8 mouse cellular contexts compared by ENCODE assay signal in the genomic region with DNA sequence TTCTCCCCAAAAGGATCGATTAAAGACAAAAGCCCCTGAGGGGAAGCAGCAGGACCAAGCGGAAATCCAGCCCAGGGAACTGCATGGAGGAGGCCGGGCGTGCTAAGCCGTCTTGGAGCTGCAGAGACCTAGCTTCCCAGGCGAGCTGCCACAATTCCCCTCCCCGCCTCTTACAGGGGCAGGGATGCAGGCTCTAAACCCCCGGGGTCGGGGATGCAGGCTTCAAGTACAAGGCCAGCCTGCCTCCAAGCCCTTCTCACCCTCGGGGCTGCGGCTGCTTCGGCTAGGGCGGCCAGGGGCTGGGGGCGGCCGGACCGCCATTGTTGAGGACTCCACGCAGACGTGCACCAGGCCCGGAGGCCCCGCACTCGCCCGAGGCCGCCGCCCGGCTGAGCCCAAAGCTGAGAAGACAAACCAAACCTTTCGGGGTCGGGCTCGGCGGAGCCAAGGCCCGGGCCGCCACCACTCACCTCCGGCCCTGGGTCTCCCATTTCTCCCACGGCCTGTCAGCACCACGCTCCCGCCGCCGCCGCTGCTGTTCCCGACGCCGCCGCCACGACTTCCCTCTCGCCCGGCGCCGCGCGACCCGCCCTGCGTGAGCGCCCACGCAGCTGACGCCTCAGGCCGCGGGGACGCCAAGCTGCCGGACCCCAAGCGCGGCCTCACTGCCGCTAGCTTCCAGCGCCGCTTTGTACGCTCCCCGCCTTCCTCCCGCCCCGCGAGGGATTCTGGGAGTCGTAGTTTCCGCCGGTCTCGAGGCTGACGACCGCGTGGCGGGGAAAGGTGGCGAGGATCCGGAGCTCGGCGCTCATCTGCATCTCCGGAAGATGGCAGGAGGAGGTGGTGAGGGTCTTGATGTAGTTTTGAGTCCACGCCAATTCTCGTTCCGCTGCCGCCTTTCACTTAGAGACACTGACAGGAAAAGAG. TPM values are rescaled to one million over a fixed set of nuclear protein-coding genes. Genes with fewer than 3 reads are reported as not detected.
DNase-seq lines count a peak whose midpoint lies in the region; ATAC-seq and TF ChIP-seq lines count a peak whose summit lies in the region.

A gene (minus strand): TSS at position 728 of the 927 bp plus-strand sequence.

- no peak for TF ChIP-seq CTCF in cortical plate, adult 2 months (IDR thresholded peaks at IDR 0.05; ENCODE audit: extremely low read depth, insufficient read depth, low read length)

- intact Hi-C loops in left cerebral cortex, postnatal 10 days (cut with DNase I), result no loop called here

- ATAC-seq in activated CD4-positive, CD25-positive, alpha-beta regulatory T cell, adult 4 months, result peak; percentile 92
- peak; percentile 91 for ATAC-seq in inflammation-experienced regulatory T-cells, adult 6 months
- ATAC-seq in megakaryocyte-erythroid progenitor cell, adult 5-6 weeks (replicated peaks; ENCODE audit: low FRiP score, low TSS enrichment, poor library complexity, severe bottlenecking), result peak; percentile 92

- DNase-seq in gastrocnemius, postnatal 10 days, result peak; percentile 92
- DNase-seq in left cerebral cortex, postnatal 10 days (ENCODE audit: extremely low spot score in 1 of 2, low spot score in 2 of 2), result peak; percentile 89 to 96
- DNase-seq in right cerebral cortex, postnatal 25 days, result peak; percentile 92
- peak; percentile 90 to 94 for DNase-seq in urinary bladder, postnatal 4 days (ENCODE audit: low spot score in 2 of 2)

- peak; percentile 76; the same call in 1 of the 2 replicates for TF ChIP-seq POLR2A in cortical plate, adult 2 months (IDR thresholded peaks at IDR 0.05; ENCODE audit: extremely low read depth, insufficient read depth, low read length)

- peak within 1 kb of the TSS; percentile 58 for H3K4me3 ChIP-seq in cortical plate, adult 2 months (ENCODE audit: insufficient read depth, low read length)

- peaks cover 11% of the 10 kb centered on the region for H3K4me1 ChIP-seq in cortical plate, adult 2 months (ENCODE audit: control insufficient read depth, insufficient read depth, low read length)

- peak within 1 kb of the TSS; percentile 93 for H3K27ac ChIP-seq in cortical plate, adult 2 months (ENCODE audit: insufficient read depth, low read length)

RNA-seq across cellular contexts. Expression of the gene that starts here (rescaled TPM):
- 10 to 100 TPM; 11.4 to 16.8 TPM for polyA plus RNA-seq in activated CD4-positive, CD25-positive, alpha-beta regulatory T cell, adult 4 months (2017; shearing (Covaris generic))
- polyA plus RNA-seq in cortical plate, adult 2 months (2012; rRNA removed), result 24.5 and 25.2 TPM in 2 replicates
- total RNA-seq in gastrocnemius, postnatal 10 days (2021), result 10 to 100 TPM; 17.2 to 20.5 TPM
- 10 to 100 TPM; 11.7 to 14.1 (median 12.8) TPM for polyA plus RNA-seq in inflammation-experienced regulatory T-cells, adult 6 months (2017; shearing (Covaris generic))
- total RNA-seq in left cerebral cortex, postnatal 10 days (2021), result 10 to 100 TPM; 62.5 to 63.8 TPM
- total RNA-seq in megakaryocyte-erythroid progenitor cell, adult 5-6 weeks (2014; fragmentation: Nextera tagmentation), result 39.7 and 44.7 TPM in 2 replicates
- 18.7 and 37.2 TPM in 2 replicates for total RNA-seq in megakaryocyte-erythroid progenitor cell, adult 5-6 weeks (2017)

Comparison
In these comparisons a context has a peak if more than half of its experiments do, and no peak if none do; other contexts are left out.
1. Peak in every context shown above with its lines: DNase-seq, ATAC-seq, H3K4me3 ChIP-seq and H3K27ac ChIP-seq.